Mouse (Mus musculus): ENCODE data around the gene Fbn1. TPM values are rescaled to one million over a fixed set of nuclear protein-coding genes. Genes with fewer than 3 reads are reported as not detected.

The Fbn1 gene
- total and polyA plus RNA-seq, 3 experiments, result 0.04 to 0.17 (median 0.09) TPM

GRCm38 (mm10) chr2:125516594-125516993 lies 8.8 kb upstream of the Fbn1 start:
- no peaks in the 10 kb centered on the region for H3K27me3 ChIP-seq (replicated peaks)
- H3K27ac ChIP-seq (ENCODE audit: insufficient read depth, low read depth), result no peak overlapping the region
- H3K9ac ChIP-seq (ENCODE audit: insufficient read depth, low read depth), result no peak overlapping the region
- no peaks in the 10 kb centered on the region for H3K9me3 ChIP-seq (replicated peaks; ENCODE audit: low read length)
- dilution Hi-C loops (cut with MboI; ENCODE audit: extremely low pct_ligation_motif_present, extremely low pct_unique_long_range_greater_than_20kb, low sequenced_read_pairs) (no loop called here), in situ Hi-C loops (cut with MboI; ENCODE audit: low pct_ligation_motif_present, low pct_unique_long_range_greater_than_20kb, low sequenced_read_pairs) (no loop called here)
- H3K79me2 ChIP-seq (replicated peaks; ENCODE audit: control insufficient read depth, extremely low read depth, insufficient read depth, poor library complexity, severe bottlenecking), result no peaks in the 10 kb centered on the region
- H3K4me3 ChIP-seq (replicated peaks in 1 of 3; ENCODE audit: low read depth in 2 of 3, low read length in 2 of 3, poor library complexity in 1 of 3), result no peak overlapping the region
- no peak for DNase-seq (ENCODE audit: extremely low read depth)
- no peak for TF ChIP-seq RAD21 (IDR thresholded peaks at IDR 0.05; ENCODE audit: low read depth, low read length)
- TF ChIP-seq NRF1 (IDR thresholded peaks at IDR 0.05; ENCODE audit: low read depth, low read length), result no peak
- TF ChIP-seq USF2 (conservative IDR thresholded peaks at IDR 0.05; ENCODE audit: low read depth, low read length), result no peak
- no peak for TF ChIP-seq NELFE (IDR thresholded peaks at IDR 0.05; ENCODE audit: low read depth, low read length)
- TF ChIP-seq TBP (conservative IDR thresholded peaks at IDR 0.05; ENCODE audit: low read depth, low read length), result no peak
- TF ChIP-seq CHD2 (IDR thresholded peaks at IDR 0.05; ENCODE audit: low read length), result no peak
- no peak for TF ChIP-seq PAX5 (IDR thresholded peaks at IDR 0.05; ENCODE audit: low read length)
- TF ChIP-seq MYC (IDR thresholded peaks at IDR 0.05; ENCODE audit: low read depth, low read length), result no peak
- no peak for TF ChIP-seq UBTF (IDR thresholded peaks at IDR 0.05; ENCODE audit: low read depth, low read length)
- no peak for TF ChIP-seq ZNF384 (IDR thresholded peaks at IDR 0.05; ENCODE audit: low read depth, low read length)
- no peak for TF ChIP-seq ETS1 (conservative IDR thresholded peaks at IDR 0.05; ENCODE audit: low read depth, low read length)
- no peak for TF ChIP-seq JUN (IDR thresholded peaks at IDR 0.05; ENCODE audit: insufficient read depth, low read depth, low read length)
- no peak for TF ChIP-seq MAX (IDR thresholded peaks at IDR 0.05; ENCODE audit: low read length)
- no peak for TF ChIP-seq GABPA (IDR thresholded peaks at IDR 0.05; ENCODE audit: insufficient replicate concordance, low read depth, low read length)
- no peak for TF ChIP-seq BHLHE40 (IDR thresholded peaks at IDR 0.05; ENCODE audit: low read depth, low read length)
- TF ChIP-seq JUND (conservative IDR thresholded peaks at IDR 0.05; ENCODE audit: low read depth, low read length), result no peak
- H3K36me3 ChIP-seq (replicated peaks in 1 of 2; ENCODE audit: control insufficient read depth in 1 of 2, insufficient read depth in 1 of 2, low read length in 1 of 2), result no peaks in the 10 kb centered on the region
- no peaks in the 10 kb centered on the region for H3K4me1 ChIP-seq (ENCODE audit: control insufficient read depth in 1 of 2, insufficient read depth in 2 of 2)
- no peak overlapping the region for H3K4me2 ChIP-seq (ENCODE audit: insufficient read depth, low read depth, poor library complexity, severe bottlenecking)

DNA sequence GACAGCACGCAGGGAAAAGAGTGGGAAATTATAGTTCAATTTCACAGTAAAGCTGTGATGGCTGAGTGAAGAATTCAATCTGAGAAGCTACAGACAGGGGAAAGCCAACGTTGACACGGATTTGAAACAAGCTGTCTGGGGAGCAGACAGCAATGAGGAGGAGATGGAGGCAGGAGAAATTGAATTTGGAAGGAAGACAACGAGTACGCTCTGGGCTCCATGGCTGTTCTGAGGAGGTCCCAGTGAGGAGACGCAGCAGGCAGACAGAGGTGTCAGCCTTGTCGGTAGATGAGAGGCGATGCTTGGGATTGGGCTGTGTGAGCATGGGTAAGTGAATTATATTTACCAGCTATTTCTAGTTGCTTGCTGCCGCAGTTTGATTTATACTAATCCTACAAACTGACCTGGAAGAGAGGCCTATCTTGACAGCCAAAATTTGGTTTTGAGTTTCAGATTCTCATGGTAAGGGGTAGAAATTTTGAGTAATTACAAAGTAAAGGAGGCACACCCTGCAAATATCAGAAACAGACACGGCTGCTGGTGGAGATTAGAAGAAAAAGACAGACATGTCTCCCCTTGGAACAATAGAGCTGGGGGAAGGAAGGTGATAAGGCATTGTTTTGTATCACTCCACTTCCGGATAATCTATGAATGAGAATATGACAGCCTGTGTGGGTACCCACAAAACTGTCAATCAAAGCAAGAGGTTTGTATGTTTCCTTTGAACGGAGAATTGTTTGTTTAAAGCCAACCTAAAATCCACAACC lies 7.7 kb upstream of the Fbn1 start:
- in situ Hi-C loops (cut with MboI; ENCODE audit: low pct_ligation_motif_present, low pct_unique_long_range_greater_than_20kb, low sequenced_read_pairs), result no loop called here
- TF ChIP-seq RCOR1 (conservative IDR thresholded peaks at IDR 0.05; ENCODE audit: low read depth, low read length), result no peak
- TF ChIP-seq ZNF384 (IDR thresholded peaks at IDR 0.05; ENCODE audit: low read depth, low read length), result no peak
- TF ChIP-seq USF1 (IDR thresholded peaks at IDR 0.05; ENCODE audit: low read depth, low read length), result no peak
- TF ChIP-seq JUN (IDR thresholded peaks at IDR 0.05; ENCODE audit: insufficient read depth, low read depth, low read length), result no peak
- no peak for TF ChIP-seq KAT2A (IDR thresholded peaks at IDR 0.05; ENCODE audit: insufficient replicate concordance, low read length)
- no peak for TF ChIP-seq SIN3A (IDR thresholded peaks at IDR 0.05; ENCODE audit: low read length)
- no peak for TF ChIP-seq POLR2AphosphoS2 (IDR thresholded peaks at IDR 0.05; ENCODE audit: low read depth, low read length)
- TF ChIP-seq ETS1 (conservative IDR thresholded peaks at IDR 0.05; ENCODE audit: low read depth, low read length), result no peak
- no peak for TF ChIP-seq CTCF (conservative IDR thresholded peaks at IDR 0.05 in 1 of 2, IDR thresholded peaks at IDR 0.05 in 1 of 2; ENCODE audit: low read depth in 2 of 2, low read length in 2 of 2)
- no peak for TF ChIP-seq BHLHE40 (IDR thresholded peaks at IDR 0.05; ENCODE audit: low read depth, low read length)
- no peak for TF ChIP-seq MAZ (IDR thresholded peaks at IDR 0.05; ENCODE audit: low read depth, low read length)
- no peak for TF ChIP-seq GABPA (IDR thresholded peaks at IDR 0.05; ENCODE audit: insufficient replicate concordance, low read depth, low read length)
- no peak for TF ChIP-seq RAD21 (IDR thresholded peaks at IDR 0.05; ENCODE audit: low read depth, low read length)
- TF ChIP-seq NELFE (IDR thresholded peaks at IDR 0.05; ENCODE audit: low read depth, low read length), result no peak
- no peak for TF ChIP-seq USF2 (conservative IDR thresholded peaks at IDR 0.05; ENCODE audit: low read depth, low read length)
- TF ChIP-seq MAFK (IDR thresholded peaks at IDR 0.05; ENCODE audit: insufficient replicate concordance, low read length), result no peak
- TF ChIP-seq HCFC1 (IDR thresholded peaks at IDR 0.05; ENCODE audit: low read depth, low read length), result no peak

More for the DNA sequence above, 7.7 kb upstream of the Fbn1 start:
- DNase-seq (ENCODE audit: extremely low read depth), result no peak
- Histone ChIP-seq H3K27me3 (replicated peaks) (no peaks in the 10 kb centered on the region), H3K9me3 (replicated peaks; ENCODE audit: low read length) (no peaks in the 10 kb centered on the region), H3K36me3 (replicated peaks in 1 of 2; ENCODE audit: control insufficient read depth in 1 of 2, insufficient read depth in 1 of 2, low read length in 1 of 2) (no peaks in the 10 kb centered on the region), H3K4me2 (ENCODE audit: insufficient read depth, low read depth, poor library complexity, severe bottlenecking) (no peak overlapping the region), H3K27ac (ENCODE audit: insufficient read depth, low read depth) (no peak overlapping the region), H3K4me1 (ENCODE audit: control insufficient read depth in 1 of 2, insufficient read depth in 2 of 2) (no peaks in the 10 kb centered on the region), H3K9ac (ENCODE audit: insufficient read depth, low read depth) (no peak overlapping the region), H3K79me2 (replicated peaks; ENCODE audit: control insufficient read depth, extremely low read depth, insufficient read depth, poor library complexity, severe bottlenecking) (no peaks in the 10 kb centered on the region), H3K4me3 (replicated peaks in 1 of 3; ENCODE audit: low read depth in 2 of 3, low read length in 2 of 3, poor library complexity in 1 of 3) (no peak overlapping the region)
- dilution Hi-C loops (cut with MboI; ENCODE audit: extremely low pct_ligation_motif_present, extremely low pct_unique_long_range_greater_than_20kb, low sequenced_read_pairs), result no loop called here
